Mouse (Mus musculus): ENCODE measurements around the gene Olfr1418.

Olfr1418 gene

DNA sequence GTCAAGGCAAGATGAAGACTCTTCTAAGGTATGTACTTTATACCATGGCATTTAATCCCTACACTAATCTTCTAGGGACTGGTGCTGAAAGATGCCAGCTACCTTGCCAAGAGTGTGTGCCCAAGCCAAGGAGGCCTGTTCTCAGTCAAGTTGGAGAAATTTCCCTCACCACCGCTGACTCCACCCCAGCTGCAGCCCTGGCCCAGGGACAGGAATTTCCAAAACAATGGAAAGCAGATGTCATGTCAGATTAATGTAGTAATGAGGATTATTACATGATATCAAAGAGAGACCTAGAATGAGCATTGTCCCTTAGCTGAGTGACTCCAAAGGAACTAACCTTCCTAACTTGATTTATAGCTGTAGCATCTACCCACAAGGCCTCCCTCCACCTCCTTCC, 50.0 kb downstream of the Olfr1418 start:
- no peak for DNase-seq (ENCODE audit: low read depth, low spot score)

DNA sequence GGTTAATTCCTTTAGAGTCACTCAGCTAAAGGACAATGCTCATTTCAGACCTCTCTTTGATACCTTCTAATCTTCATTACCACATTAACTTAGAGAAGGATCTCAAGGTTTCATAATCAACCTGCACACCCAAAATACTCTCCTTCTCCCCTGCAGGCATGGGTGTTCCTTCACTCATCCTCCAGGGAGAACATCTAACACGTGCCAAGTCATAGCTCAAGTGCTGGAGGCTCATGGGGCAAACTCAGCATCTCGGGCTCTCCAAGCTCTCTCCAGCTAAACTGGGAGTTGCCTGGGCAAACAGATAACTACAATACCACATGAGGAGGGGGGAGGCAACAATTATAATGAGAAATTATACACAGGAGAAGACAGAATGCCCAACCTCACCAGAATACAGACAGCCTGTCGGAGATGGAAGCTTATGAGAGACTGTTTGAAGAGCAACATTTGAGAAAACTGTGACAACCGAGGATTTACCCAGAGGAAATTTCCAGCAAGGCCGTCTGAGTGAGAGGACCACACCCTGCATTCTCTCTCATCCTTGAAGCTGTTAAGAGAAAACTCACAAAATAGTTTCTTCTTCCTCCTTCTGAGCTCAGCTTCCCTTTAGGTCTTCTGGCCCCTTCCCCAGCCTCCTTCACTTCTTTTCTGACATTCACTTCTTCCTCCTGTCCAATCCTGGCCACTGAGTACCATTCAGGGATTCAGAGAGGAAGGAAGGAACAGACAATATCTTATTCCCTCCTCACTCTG, 50.7 kb downstream of the Olfr1418 start:
- no peak for DNase-seq (ENCODE audit: low read depth, low spot score)

DNA sequence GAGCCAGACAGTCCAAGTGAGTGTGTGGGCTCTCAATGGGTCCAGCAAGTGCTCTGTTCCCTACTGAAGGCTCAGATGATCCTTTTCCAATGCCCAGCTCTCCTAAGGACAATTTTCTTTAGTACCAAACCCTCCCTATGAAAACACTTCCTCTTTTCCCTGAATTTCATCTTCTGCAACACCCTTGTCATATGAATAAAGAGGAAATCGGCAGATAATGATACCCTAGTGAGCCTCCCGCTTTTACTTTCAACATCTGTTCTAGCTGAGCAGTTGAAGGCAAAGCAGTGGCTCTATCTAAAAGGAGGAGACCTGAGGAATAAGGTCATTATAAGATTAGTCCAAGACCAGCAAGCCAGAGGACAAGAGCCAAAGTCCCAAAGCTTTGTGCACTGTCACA, 52.4 kb downstream of the Olfr1418 start:
- no peak for DNase-seq (ENCODE audit: low read depth, low spot score)

DNA sequence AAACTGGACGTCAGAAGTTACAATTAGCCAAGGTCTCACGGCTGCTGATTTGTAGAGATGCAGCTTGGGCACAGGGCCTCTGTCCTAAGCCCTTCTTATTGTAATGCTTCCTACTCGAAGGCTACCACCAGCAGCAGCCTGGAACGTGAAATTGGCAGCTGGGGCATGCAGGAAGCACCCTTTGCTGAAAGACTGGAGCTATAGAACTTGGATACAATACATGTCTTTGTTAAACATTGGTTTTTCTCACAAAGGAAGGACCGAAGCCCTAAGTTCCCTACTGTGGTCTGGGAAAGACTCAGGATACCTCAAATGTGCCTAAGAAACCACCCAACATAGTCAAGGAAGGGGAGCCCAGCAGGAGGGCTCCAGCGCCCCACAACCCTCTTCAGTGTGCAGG, 53.0 kb downstream of the Olfr1418 start:
- DNase-seq (ENCODE audit: low read depth, low spot score), result no peak

DNA sequence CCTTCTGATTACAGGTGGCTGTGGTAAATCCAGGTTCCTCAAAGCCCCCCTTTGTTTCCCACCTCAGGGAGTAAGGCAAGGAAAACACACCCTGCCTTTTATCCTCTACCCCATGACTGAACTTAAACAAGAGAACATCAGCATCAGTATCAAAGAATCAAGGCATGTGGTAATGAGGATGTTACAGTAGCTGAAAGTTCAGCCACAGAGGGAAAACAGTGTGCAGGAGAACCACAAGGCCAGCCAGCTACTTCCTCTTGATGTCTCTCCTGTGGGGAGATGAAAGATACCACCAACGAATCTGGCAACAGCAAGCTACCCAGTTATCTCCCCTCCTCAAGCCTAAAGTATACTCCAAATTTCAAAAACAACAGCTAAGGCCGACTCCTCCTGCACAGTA, 53.6 kb downstream of the Olfr1418 start:
- DNase-seq (ENCODE audit: low read depth, low spot score), result no peak

DNA sequence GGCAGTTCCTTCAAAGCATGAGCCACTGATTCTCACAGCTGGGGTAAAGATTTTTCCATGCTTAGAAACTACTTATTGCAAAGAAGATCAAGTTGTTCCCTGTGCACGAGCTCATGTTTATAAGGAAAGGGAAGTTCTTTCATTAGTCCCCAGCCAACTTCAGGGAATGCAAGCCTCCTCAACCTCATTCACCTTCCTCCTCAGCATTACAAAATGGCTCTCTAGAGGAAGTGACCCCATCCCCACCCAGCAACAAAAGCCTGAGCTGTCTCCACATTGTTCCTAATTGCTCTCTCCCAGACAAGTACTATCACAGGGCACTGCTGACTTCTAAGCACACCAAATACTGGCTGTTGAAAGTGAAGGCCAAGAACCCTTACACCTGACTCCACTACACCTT, 56.4 kb downstream of the Olfr1418 start:
- DNase-seq (ENCODE audit: low read depth, low spot score), result no peak
